Mouse (Mus musculus): ENCODE results near the gene Ror1.

Gene Ror1

GRCm38 (mm10) chr4:100214324-100215215 is 119.0 kb downstream of the Ror1 start:
- no peak for DNase-seq (ENCODE audit: low spot score)

GRCm38 (mm10) chr4:100216587-100216986 is 121.0 kb downstream of the Ror1 start:
- DNase-seq (ENCODE audit: low spot score), result no peak

- no peak for DNase-seq (ENCODE audit: low spot score)
These were observed 123.4 kb downstream of the Ror1 start for GRCm38 (mm10) chr4:100219026-100219425.

- no peak for DNase-seq (ENCODE audit: low spot score)
These were observed 124.0 kb downstream of the Ror1 start for GRCm38 (mm10) chr4:100219599-100219998.

- no peak for DNase-seq (ENCODE audit: low spot score)
These were observed 126.6 kb downstream of the Ror1 start for GRCm38 (mm10) chr4:100221978-100222737.

- no peak for DNase-seq (ENCODE audit: low spot score)
These were observed 127.9 kb downstream of the Ror1 start for GRCm38 (mm10) chr4:100223532-100223931.

- DNase-seq (ENCODE audit: low spot score), result no peak
These were observed 128.4 kb downstream of the Ror1 start for GRCm38 (mm10) chr4:100223965-100224364.

GRCm38 (mm10) chr4:100226619-100227018 is 131.0 kb downstream of the Ror1 start:
- DNase-seq (ENCODE audit: low spot score), result no peak

GRCm38 (mm10) chr4:100228106-100228505 is 132.5 kb downstream of the Ror1 start:
- no peak for DNase-seq (ENCODE audit: low spot score)

GRCm38 (mm10) chr4:100230245-100230644 is 134.7 kb downstream of the Ror1 start:
- no peak for DNase-seq (ENCODE audit: low spot score)

GRCm38 (mm10) chr4:100230963-100231362 is 135.4 kb downstream of the Ror1 start:
- no peak for DNase-seq (ENCODE audit: low spot score)

- DNase-seq (ENCODE audit: low spot score), result no peak
These were observed 136.3 kb downstream of the Ror1 start for GRCm38 (mm10) chr4:100231906-100232305.

- no peak for DNase-seq (ENCODE audit: low spot score)
These were observed 136.9 kb downstream of the Ror1 start for GRCm38 (mm10) chr4:100232541-100232940.

- no peak for DNase-seq (ENCODE audit: low spot score)
These were observed 138.2 kb downstream of the Ror1 start for GRCm38 (mm10) chr4:100233770-100234169.

- DNase-seq (ENCODE audit: low spot score), result no peak
These were observed 140.7 kb downstream of the Ror1 start for GRCm38 (mm10) chr4:100236339-100236738.

- no peak for DNase-seq (ENCODE audit: low spot score)
These were observed 146.6 kb downstream of the Ror1 start for GRCm38 (mm10) chr4:100242061-100242756.

- no peak for DNase-seq (ENCODE audit: low spot score)
These were observed 148.7 kb downstream of the Ror1 start for GRCm38 (mm10) chr4:100244250-100244649.

GRCm38 (mm10) chr4:100244701-100245100 is 149.1 kb downstream of the Ror1 start:
- no peak for DNase-seq (ENCODE audit: low spot score)

- no peak for DNase-seq (ENCODE audit: low spot score)
These were observed 152.2 kb downstream of the Ror1 start for GRCm38 (mm10) chr4:100247826-100248225.

GRCm38 (mm10) chr4:100248273-100248672 is 152.7 kb downstream of the Ror1 start:
- no peak for DNase-seq (ENCODE audit: low spot score)

GRCm38 (mm10) chr4:100251270-100251669 is 155.7 kb downstream of the Ror1 start:
- no peak for DNase-seq (ENCODE audit: low spot score)

GRCm38 (mm10) chr4:100252050-100252449 is 156.5 kb downstream of the Ror1 start:
- DNase-seq (ENCODE audit: low spot score), result no peak

Data from layer of hippocampus, adult 11-12 months (tissue).